Comparison of ENCODE assay signal across 10 mouse cellular contexts in the genomic region with DNA sequence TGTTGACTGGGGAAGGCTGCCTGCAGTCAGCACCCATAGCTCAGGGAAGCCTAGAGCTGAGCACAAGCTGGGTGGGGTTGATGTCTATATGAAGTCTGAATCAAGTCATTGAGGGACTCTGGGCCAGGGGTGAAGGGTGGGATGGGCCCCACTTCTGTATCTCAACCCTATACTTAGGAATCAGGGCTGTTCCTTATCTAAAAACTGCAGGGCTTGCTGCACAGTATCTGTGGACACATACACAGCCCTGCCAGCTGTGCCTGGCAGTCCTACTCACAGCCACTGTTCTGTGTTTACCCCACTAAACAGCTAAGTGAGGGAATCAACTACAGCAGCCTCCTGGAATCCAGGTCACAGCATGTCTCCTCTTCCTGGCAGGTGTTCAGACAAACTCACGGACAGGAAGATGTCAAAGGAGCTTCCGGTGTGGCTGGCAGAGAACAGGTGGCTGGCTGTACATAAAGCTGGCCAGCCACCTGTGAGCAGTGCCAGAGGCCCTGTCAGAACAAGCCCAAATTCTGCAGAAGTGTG. TPM values are rescaled to one million over a fixed set of nuclear protein-coding genes. Genes with fewer than 3 reads are reported as not detected.
DNase-seq lines count a peak whose midpoint lies in the region; ATAC-seq lines count a peak whose summit lies in the region.
"Had no signal": no experiment of that assay in that cellular context is flagged by ENCODE, and none has a peak within 500 bp of the region (broad histone marks: within the 10 kb centered on the region; RNA-seq: fewer than 3 reads in every experiment).

No protein-coding gene starts in this region.

- peak; percentile 77 for ATAC-seq in megakaryocyte-erythroid progenitor cell, adult 5-6 weeks (replicated peaks; ENCODE audit: low FRiP score, low TSS enrichment, poor library complexity, severe bottlenecking)
- no peak for ATAC-seq in forebrain, embryonic 15.5 days (replicated peaks)

- peak overlapping the region; percentile 59; the same call in 1 of the 2 replicates for H3K27ac ChIP-seq in heart, embryonic 10.5 days
- H3K27ac ChIP-seq in forebrain, embryonic 15.5 days (replicated peaks), result no peak overlapping the region
- H3K27ac ChIP-seq: limb, embryonic 15.5 days had no signal

- H3K9me3 ChIP-seq in heart, embryonic 10.5 days, result no peaks in the 10 kb centered on the region
- no peaks in the 10 kb centered on the region for H3K9me3 ChIP-seq in forebrain, embryonic 15.5 days
- H3K9me3 ChIP-seq: limb, embryonic 15.5 days had no signal

- H3K9ac ChIP-seq in forebrain, embryonic 15.5 days (replicated peaks), result no peak overlapping the region
- H3K9ac ChIP-seq: limb, embryonic 15.5 days had no signal

- DNase-seq in heart, embryonic 10.5 days (ENCODE audit: low spot score), result peak; percentile 88
- DNase-seq in heart, postnatal 4 days, result no peak
- peak; percentile 55 for DNase-seq in CD4-positive helper T cell, adult 2 months (ENCODE audit: low read depth, low spot score)
- DNase-seq in fat pad, adult 2 months (ENCODE audit: extremely low read depth, low read depth, low spot score), result peak; percentile 74
- DNase-seq in testis, postnatal 14 days (ENCODE audit: low spot score), result no peak
- DNase-seq in urinary bladder, adult 18-20 months (ENCODE audit: low spot score in 2 of 2), result no peak

- H3K27me3 ChIP-seq in heart, embryonic 10.5 days (ENCODE audit: insufficient read depth, poor library complexity, severe bottlenecking), result no peaks in the 10 kb centered on the region
- H3K27me3 ChIP-seq in forebrain, embryonic 15.5 days, result no peaks in the 10 kb centered on the region
- H3K27me3 ChIP-seq: limb, embryonic 15.5 days had no signal

- WGBS in heart, embryonic 10.5 days, result 54% methylated on average over 2 of the region's 2 CpGs
- WGBS in forebrain, embryonic 15.5 days, result 67% methylated on average over 2 of the region's 2 CpGs

- H3K36me3 ChIP-seq in heart, embryonic 10.5 days, result no peaks in the 10 kb centered on the region
- no peaks in the 10 kb centered on the region for H3K36me3 ChIP-seq in forebrain, embryonic 15.5 days
- H3K36me3 ChIP-seq: limb, embryonic 15.5 days had no signal

- no peak overlapping the region for H3K4me3 ChIP-seq in heart, embryonic 10.5 days
- H3K4me3 ChIP-seq in forebrain, embryonic 15.5 days, result no peak overlapping the region
- H3K4me3 ChIP-seq: limb, embryonic 15.5 days; myocyte had no signal

- peaks cover 69% of the 10 kb centered on the region for H3K4me1 ChIP-seq in heart, embryonic 10.5 days
- peaks cover 8% of the 10 kb centered on the region for H3K4me1 ChIP-seq in forebrain, embryonic 15.5 days

- H3K4me2 ChIP-seq in forebrain, embryonic 15.5 days (replicated peaks), result no peak overlapping the region
- H3K4me2 ChIP-seq: limb, embryonic 15.5 days had no signal

RNA-seq across cellular contexts. Expression of a gene that starts 3.9 kb away (rescaled TPM):
- polyA plus RNA-seq in heart, embryonic 10.5 days (2016; fragmentation: Nextera tagmentation; extraction: Ambion mirVana), result 70.6 and 79.7 TPM in 2 replicates
- total RNA-seq in heart, postnatal 4 days (2021), result 10 to 100 TPM; 43.5 to 49.1 TPM
- 58.1 and 73.0 TPM in 2 replicates for total RNA-seq in megakaryocyte-erythroid progenitor cell, adult 5-6 weeks (2014; fragmentation: Nextera tagmentation)
- total RNA-seq in megakaryocyte-erythroid progenitor cell, adult 5-6 weeks (2017), result 24.7 and 36.4 TPM in 2 replicates
- polyA plus RNA-seq in forebrain, embryonic 15.5 days (2015; fragmentation: Nextera tagmentation; extraction: Ambion mirVana), result 88.6 and 93.0 TPM in 2 replicates

Comparison
In these comparisons a context has a peak if more than half of its experiments do, and no peak if none do; other contexts are left out.
1. DNase-seq: peak in heart, embryonic 10.5 days (single experiment), CD4-positive helper T cell, adult 2 months (single experiment) and fat pad, adult 2 months (single experiment); none in heart, postnatal 4 days (single experiment), testis, postnatal 14 days (single experiment) and urinary bladder, adult 18-20 months (0 of 2).